Mouse (Mus musculus): ENCODE data around the gene Oprd1.

The Oprd1 gene

DNA sequence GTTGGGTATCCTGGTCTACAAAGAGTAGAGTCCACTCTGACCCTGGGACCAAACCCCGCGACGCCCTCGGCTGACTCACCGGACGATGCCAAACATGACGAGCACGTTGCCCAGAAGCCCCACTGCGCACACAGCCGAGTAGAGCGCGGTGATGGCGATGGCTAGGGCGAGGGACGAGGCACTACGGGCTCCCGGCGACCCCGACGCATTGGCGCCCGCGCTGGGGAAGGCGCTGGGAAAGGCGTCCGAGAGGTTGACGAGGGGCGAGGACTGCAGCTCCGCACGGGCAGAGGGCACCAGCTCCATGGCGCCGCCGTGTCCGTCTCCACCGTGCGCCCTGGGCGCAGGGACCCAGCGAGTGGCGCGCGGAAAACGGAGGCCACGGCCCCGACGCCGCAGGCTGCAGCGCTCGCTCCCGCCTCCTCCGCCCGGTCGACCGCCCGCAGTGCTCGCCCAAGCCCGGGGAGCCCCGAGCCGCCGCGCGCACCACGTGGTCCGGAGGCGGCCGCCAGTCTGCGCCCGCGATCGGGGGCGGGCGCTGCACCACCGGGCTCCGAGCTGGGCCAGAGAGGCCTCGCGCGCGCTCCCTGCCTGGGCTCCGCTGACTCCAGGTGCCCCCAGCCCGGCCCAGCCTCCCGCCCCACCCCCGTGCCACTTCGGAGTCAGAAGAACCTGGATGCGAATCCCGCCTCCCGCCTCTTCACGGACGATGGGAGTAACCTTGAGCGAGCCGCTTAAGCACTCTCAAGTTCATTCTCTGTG lies at the start of gene Oprd1:
Gene Oprd1, minus strand, starts transcription at position 407 of the 762 bp plus-strand sequence.
- DNase-seq (ENCODE audit: extremely low read depth, insufficient read length, low spot score), result no peak

- no peak for DNase-seq (ENCODE audit: extremely low read depth, insufficient read length, low spot score)
Observed at GRCm38 (mm10) chr4:132187826-132188401, 43.6 kb upstream of the Oprd1 start.

GRCm38 (mm10) chr4:132183162-132183561 lies 38.9 kb upstream of the Oprd1 start:
- DNase-seq (ENCODE audit: extremely low read depth, insufficient read length, low spot score), result no peak

DNA sequence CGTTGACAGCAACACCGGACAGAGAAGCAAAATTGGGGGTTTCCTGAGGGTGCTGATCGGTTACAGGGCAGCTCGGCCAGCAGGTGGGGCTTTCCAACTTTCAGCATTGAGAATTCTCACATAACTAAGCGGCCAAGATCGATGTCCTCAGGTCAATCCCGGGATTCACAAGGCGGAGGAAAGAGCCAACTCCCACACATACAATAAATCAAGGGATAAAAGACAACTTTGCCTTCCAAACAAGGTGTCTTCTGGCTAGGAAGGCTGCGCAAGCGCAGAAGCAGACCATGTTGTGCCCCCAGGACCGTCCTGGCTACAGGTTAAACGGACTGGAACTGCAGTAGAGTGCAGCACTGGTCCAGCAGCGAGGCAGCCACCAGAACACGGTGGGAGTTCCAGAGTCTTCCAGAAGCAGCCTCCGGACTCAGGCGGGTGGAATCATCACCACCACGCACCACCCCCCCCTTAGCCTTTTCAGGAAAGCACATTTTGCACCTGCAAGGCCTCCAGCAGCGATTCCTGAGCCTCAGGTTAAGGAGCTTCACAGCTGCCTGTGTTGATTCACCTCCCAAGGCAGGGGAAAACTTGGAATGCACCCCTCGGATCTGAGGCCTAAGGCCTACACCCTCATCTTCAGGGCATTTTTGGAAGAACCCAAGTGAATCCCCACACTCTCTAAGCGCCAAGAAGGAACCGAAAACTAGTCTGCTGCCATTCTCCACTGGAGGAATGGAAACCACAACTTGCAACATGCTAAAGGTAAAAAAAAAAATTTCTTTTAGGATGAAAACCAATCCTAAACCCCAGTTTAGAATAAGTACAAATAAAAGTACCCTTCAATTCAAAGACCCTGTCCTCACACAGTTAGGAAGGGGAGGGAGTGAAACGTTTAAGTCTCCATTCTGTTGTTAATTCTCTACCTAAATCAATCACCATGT lies 37.7 kb upstream of the Oprd1 start:
- no peak for DNase-seq (ENCODE audit: extremely low read depth, insufficient read length, low spot score)

DNA sequence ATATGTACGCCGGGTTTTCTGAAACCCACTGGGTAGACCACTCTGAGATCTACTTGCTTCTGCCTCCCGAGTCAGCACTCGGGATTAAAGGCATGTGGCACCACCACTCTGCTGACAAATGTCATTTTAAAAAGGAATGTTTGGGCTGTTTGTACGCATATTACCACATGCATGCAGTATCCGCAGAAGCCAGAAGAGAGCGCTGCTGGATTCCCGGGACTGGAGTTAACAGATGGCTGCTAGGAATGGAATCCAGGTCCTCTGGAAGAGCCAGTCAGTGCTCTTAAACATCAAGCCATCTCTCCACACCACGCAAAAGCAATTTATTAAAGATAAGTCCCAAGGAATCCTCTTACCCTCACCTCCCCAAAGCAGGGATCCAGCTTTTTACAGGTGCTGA lies 36.4 kb upstream of the Oprd1 start:
- no peak for DNase-seq (ENCODE audit: extremely low read depth, insufficient read length, low spot score)

DNA sequence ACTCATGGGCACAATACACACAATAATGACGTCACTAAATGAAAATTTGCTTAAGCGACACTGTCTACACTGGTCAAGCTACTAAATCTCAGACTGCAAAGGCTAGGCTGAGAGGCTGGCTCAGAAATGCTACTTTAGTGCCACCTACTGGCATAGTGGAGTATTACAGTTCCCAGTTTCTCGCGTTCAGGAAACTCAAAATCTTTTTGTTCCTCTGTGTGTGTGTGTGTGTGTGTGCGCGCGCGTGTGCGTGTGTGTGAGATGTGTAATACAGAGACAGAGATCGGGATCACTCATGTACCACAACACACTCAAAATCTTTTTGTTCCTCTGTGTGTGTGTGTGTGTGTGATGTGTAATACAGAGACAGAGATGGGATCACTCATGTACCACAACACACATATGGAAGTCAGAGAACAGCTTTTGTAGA lies 34.4 kb upstream of the Oprd1 start:
- DNase-seq (ENCODE audit: extremely low read depth, insufficient read length, low spot score), result peak; percentile 22

DNA sequence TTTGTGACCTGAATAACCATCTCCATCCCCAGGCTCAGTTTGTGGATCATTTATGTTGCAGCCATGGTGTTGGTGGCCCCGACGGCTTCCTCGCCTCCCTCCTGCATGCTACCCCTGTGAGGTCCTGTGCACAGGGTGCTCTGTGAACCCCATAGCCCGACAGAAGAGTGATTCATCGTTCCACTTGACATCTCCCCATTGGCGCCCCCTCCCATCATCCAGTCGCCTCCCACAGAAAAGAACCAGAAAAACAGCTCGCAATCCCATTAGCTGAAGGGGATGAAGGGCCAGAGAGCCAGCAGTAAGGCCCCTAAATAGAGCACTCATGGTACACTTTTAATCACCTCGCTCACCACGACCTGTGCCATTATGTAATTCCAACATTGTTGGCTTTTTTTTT lies 32.2 kb upstream of the Oprd1 start:
- no peak for DNase-seq (ENCODE audit: extremely low read depth, insufficient read length, low spot score)

DNA sequence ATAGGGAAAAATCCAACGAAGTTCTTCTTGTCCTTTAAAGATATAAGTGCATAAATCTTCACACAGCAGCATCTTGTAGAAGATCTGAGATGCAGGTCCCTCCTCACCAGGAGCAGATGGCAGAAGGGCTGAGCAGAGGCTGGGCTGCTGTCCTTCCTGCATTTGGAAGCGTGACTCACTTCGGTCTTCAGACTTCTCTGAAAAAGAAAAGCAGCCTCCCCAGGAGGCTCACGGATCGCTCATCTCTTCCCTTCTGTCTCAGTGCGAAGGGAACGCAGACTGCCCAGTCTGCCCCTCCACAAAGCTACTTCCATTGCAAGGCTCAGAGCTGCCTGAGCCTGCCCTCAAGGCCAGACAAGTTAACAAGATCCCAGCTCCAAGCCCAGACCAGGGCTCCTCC lies 26.6 kb upstream of the Oprd1 start:
- no peak for DNase-seq (ENCODE audit: extremely low read depth, insufficient read length, low spot score)

GRCm38 (mm10) chr4:132169761-132170160 lies 25.5 kb upstream of the Oprd1 start:
- DNase-seq (ENCODE audit: extremely low read depth, insufficient read length, low spot score), result no peak

- DNase-seq (ENCODE audit: extremely low read depth, insufficient read length, low spot score), result no peak
Observed at GRCm38 (mm10) chr4:132169271-132169670, 25.0 kb upstream of the Oprd1 start.

DNA sequence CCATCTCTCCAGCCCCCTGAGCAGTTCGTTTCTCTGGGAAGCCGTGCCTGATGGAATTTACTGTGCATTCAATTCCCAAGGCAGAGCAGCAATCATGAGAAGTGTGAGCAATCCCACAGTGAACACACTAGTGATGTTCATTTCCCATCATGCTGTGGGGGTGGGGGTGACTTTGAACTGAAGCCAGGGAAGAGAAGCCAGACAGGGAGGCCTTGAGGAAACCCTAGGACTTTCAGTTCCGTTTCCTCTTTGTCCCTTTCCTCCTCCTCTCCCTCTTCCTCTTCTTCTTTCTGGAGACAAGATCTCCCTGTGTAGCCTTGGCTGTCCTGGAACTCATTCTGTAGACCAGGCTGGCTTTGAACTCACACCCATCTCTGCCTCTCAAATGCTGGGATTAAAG lies 23.1 kb upstream of the Oprd1 start:
- no peak for DNase-seq (ENCODE audit: extremely low read depth, insufficient read length, low spot score)

DNA sequence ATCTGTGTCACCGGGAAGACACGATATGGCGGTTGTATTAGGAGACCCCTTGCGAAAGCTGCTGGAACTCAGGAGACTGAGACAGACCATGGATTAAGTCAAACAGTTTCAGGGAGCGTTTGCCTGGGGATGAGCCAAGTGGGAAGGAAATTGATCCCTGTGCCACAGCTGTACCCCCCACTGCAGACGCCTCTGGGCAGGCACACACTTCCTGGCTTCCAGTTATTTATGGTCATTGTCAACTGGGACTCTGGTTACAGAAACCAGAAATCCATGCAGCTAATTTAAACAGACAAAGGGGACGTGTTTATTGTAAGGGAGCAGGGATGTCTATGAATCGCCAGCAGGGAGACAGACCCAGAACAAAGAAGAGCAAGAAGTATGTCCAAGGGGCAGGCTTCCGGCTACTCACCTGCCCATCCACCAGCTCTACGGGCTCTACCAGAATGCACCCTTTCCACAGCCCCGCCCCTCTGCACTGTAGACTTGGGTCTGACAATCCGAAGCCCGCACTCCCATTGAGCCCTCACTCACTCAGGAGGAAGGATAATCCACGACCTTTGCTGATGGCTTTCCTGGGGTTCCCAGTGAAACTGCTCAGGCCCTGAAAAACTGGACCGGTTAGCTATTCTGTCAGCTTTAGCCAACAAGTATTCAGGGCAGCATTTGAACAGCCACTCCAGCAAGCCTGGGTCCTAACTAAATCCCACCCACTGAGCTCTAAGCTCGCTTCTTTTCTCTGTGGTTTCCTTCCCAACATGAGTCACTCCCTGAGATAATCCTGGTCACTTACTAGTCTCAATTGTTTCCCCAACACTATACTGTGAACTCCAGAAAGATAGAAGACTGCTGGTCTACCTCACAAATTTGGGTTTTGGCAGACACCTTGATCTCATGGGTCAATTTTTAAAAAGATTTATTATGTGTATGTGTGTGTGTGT lies 22.3 kb upstream of the Oprd1 start:
- DNase-seq (ENCODE audit: extremely low read depth, insufficient read length, low spot score), result no peak

DNA sequence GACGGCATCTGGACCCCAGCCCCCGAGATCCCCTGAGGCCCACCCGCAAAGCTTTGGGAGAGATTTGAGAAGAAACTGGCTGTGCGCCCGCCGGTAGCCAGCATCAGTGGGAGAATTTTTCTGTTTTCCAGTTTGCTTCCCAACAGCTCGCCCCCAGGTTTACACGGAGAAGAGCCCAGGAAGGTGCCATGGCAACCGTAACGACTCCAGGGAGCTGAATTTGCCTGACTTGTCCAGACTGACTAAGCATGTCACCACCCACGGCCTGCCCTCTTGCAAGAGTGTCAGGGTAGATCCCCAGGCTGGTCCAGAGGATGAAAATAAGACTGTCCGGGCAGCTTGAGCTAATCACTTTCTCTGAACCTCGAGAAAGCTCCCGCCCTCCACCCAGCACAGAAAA lies 21.4 kb upstream of the Oprd1 start:
- DNase-seq (ENCODE audit: extremely low read depth, insufficient read length, low spot score), result no peak

DNA sequence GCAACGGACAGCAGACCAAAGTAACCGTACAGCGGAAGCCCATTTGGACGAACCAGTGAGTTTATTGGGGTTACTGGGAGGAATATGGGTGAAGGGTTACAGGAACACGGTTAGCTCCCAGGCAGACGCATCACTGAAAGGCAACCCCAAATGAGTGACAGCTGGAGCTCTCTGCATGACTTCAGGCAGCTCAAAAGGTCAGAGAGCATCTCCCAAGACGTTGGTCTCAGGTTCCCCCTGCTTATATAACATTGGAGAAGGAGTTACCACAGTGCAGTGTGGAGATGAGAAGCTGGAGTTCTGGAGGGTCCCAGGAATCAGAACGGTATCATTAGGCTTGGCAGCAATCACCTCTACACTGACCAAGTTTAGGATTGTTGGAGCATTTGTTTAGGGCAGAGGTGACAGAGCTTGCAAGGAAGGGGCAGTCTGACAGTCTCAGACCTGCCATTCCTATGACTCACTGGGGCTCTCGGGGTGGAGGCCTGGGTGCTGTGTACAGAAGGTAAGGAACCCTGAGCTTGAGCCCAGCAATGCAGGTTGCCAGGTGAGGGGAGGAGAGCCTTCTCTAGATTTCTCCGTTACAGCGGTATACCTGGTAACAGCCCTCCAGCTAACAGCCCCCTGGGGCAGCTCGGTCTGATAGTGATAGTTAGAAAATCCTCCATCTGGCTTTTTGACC lies 12.8 kb upstream of the Oprd1 start:
- DNase-seq (ENCODE audit: extremely low read depth, insufficient read length, low spot score), result no peak

- no peak for DNase-seq (ENCODE audit: extremely low read depth, insufficient read length, low spot score)
Observed at GRCm38 (mm10) chr4:132154877-132155670, 10.8 kb upstream of the Oprd1 start.

DNA sequence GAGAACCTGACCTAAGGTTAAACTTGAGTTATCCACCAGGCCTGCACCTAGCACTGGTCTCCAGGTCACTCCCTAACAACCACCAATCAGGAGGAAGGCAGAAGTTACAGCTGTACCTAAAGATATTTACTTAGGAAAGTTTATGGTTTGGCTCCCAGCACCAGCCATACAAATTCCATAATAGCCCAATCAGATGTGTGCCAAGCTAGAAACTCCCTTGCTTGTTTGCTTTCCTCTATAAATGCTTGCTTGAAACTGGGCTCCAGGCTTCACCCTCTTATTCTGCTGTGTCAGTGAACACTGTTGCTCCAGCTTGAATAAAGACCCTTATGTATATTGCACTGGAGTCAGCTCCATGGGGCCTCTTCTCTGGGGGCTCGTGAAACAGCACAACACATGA lies 7.4 kb upstream of the Oprd1 start:
- no peak for DNase-seq (ENCODE audit: extremely low read depth, insufficient read length, low spot score)

DNA sequence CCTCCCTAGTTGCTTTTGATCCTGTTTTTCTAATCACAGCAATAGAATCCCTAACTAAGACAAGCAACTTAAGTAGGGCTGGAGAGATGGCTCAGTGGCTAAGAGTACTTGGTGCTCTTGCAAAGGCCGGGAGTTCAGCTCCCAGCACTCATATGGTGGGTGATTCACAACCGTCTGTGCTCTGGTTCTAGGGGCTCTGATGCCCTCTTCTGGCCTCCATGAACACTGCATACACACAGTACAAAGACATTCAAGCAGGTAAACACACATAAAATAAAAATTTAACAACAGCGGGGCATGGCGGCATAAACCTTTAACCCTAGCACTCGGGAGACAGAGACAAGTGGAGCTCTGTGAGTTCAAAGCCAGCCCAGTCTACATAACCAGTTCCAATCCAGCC lies 1.9 kb upstream of the Oprd1 start:
- DNase-seq (ENCODE audit: extremely low read depth, insufficient read length, low spot score), result no peak

DNA sequence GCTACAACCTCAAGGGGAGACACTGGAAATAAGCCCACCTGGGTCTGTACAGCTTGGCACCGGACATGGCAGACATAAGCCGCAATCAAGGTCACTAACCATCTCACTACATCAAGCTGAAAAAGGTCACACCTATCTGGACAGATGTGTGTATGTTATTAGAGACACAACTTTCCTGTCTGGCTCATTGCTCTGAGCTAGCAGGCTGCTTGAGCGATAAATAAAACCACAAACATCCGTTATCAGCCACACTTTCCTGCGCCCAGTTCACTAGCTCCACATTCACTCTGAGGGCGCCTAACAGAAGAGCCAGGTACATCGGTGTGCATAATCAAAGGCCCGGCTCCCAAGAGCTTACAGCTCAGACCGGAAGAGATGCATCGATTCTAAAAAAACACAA lies 806 bp upstream of the Oprd1 start:
- DNase-seq (ENCODE audit: extremely low read depth, insufficient read length, low spot score), result no peak

DNA sequence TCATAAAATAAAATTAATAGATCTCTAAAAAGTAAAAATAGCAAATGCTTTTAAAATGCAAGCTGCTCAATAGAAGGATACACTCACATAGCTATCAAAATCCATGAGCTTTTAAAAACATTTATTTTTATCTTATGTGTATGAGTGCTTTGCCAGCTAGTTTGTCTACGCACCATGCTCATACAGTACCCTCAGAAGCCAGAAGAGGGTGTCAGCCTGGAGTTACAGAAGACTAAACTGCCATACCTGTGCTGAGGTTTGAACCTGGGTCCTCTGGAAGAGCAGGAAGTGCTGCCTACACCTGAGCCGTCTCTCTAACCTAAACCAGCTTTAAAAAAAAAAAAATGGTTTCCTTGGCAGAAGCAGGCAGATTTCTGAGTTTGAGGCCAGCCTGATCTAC lies 5.6 kb downstream of the Oprd1 start:
- DNase-seq (ENCODE audit: extremely low read depth, insufficient read length, low spot score), result no peak
